Mouse (Mus musculus) stomach, embryonic 14.5 days (tissue): ENCODE measurements around the gene Sfpq. TPM values are rescaled to one million over a fixed set of nuclear protein-coding genes. Genes with fewer than 3 reads are reported as not detected.
A peak's percentile ranks its signal among the peaks of the same experiment; 100 is the strongest.

Experiments
- ATAC-seq: fragments of 200-750 bp; cut with Nextera tagmentation; 2 replicates; pipeline ENCODE4 v1.8.0; 2017; ENCODE audit warnings: low read depth, moderate TSS enrichment; ENCODE audit not compliant: insufficient number of reproducible peaks, insufficient read depth, low FRiP score
- H3K27ac ChIP-seq: fragments of 300-500 bp; sonication (generic); 2 replicates; pipeline ENCODE4 v1.5.1; 2014; ENCODE audit warnings: mild to moderate bottlenecking, low read length, moderate library complexity, mixed read lengths
- H3K27me3 ChIP-seq: fragments of 300-500 bp; sonication (generic); 2 replicates; pipeline ENCODE4 v1.6.1; 2014; ENCODE audit warnings: low read length, control low read depth, mixed read lengths; ENCODE audit not compliant: control insufficient read depth, insufficient read depth
- H3K36me3 ChIP-seq: fragments of 300-500 bp; sonication (generic); 2 replicates; pipeline ENCODE4 v1.6.1; 2014; ENCODE audit warnings: mild to moderate bottlenecking, control low read depth, low read length, moderate library complexity, mixed read lengths; ENCODE audit not compliant: control insufficient read depth, insufficient read depth
- H3K4me1 ChIP-seq: fragments of 300-500 bp; sonication (generic); 2 replicates; pipeline ENCODE4 v1.6.1; 2014; ENCODE audit warnings: low read length, control low read depth, mixed read lengths; ENCODE audit not compliant: control insufficient read depth, insufficient read depth
- H3K4me2 ChIP-seq: fragments of 300-500 bp; sonication (generic); replicated peaks from 2 replicates; pipeline ENCODE4 v1.6.1; 2014; ENCODE audit warnings: low read depth, low read length, control low read depth
- H3K4me3 ChIP-seq: fragments of 300-500 bp; sonication (generic); 2 replicates; pipeline ENCODE4 v1.5.1; 2014; ENCODE audit warnings: low read depth, low read length, control low read depth
- H3K9ac ChIP-seq: fragments of 300-500 bp; sonication (generic); replicated peaks from 2 replicates; pipeline ENCODE4 v1.6.1; 2014; ENCODE audit warnings: low read depth, mild to moderate bottlenecking, control low read depth, low read length, moderate library complexity, mixed read lengths
- H3K9me3 ChIP-seq: fragments of 300-500 bp; sonication (generic); 2 replicates; pipeline ENCODE4 v1.6.1; 2016; ENCODE audit warnings: low read depth, low read length, control low read depth; ENCODE audit not compliant: control insufficient read depth
- WGBS: fragments of 180-500 bp; shearing (Covaris S2); extraction: QIAGEN DNeasy Blood & Tissue Kit; methylation state at CpG from one replicate; pipeline ENCODE4 v1.1.7; 2014; 5-methylcytosine and 5-hydroxymethylcytosine counted together
- polyA plus RNA-seq: library from polyadenylated mRNA; unstranded; fragments of >200 nt; fragmentation: Nextera tagmentation; extraction: Ambion mirVana; gene quantifications from 2 replicates; pipeline ENCODE4 v1.2.1, GENCODE M21; 2014

Gene Sfpq
- polyA plus RNA-seq, 1 experiment from 2014 or later, result 128 TPM

- Histone ChIP-seq H3K36me3 (no peaks in the 10 kb centered on the region), H3K27ac (no peak overlapping the region), H3K4me3 (no peak overlapping the region), H3K27me3 (no peaks in the 10 kb centered on the region), H3K9ac (no peak overlapping the region), H3K9me3 (no peaks in the 10 kb centered on the region), H3K4me1 (peaks cover 4% of the 10 kb centered on the region; the same call in 1 of the 2 replicates), H3K4me2 (no peak overlapping the region)
- WGBS, result 56% methylated on average over 1 of the region's 1 CpGs
- no peak for ATAC-seq
Measured at GRCm38 (mm10) chr4:127074915-127075314, 53.8 kb downstream of the Sfpq start.

DNA sequence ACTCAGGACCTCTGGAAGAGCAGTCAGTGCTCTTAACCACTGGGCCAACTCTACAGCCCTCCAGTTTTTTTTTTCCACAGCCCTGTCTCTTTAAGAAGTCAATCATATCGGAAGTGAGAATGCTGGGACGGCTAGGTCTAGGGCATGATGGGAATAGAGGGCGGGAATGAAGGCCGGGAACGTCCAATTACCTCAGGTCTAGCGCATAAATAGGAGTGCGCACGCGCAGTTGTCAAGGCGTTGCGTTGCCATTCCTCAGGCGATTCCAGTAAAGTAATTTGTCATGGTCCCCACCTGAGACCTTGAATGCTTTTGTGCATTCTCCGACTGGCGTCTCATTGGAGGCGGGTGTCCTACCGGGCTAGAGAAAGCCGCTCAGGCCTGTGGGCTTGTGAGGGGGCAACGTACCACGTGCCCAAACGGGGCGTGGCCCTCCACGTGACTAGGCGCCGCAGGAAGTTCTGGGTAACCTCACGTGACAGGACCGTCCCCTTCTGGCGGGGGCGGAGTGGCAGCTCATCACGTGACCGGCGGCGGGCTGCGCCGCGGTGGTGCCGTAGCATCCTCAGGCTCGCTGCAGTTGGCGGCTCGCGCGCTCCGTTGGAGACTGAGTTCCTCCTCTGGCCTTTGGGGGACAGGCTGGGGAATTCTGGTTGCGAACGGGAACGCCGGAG, 55.9 kb downstream of the Sfpq start, which contains the start of gene Zmym6:
TSS of gene Zmym6 (plus strand) at position 509 of the 674 bp plus-strand sequence.
- no peaks in the 10 kb centered on the region for H3K9me3 ChIP-seq
- no peaks in the 10 kb centered on the region for H3K36me3 ChIP-seq
- H3K4me3 ChIP-seq, result peak within 1 kb of the TSS; percentile 58
- peak within 1 kb of the TSS; percentile 58 for H3K9ac ChIP-seq
- WGBS, result under 1% methylated on average over 46 of the region's 46 CpGs
- peaks cover 4% of the 10 kb centered on the region; the same call in 1 of the 2 replicates for H3K4me1 ChIP-seq
- peak; percentile 98 for ATAC-seq
- H3K4me2 ChIP-seq, result peak within 1 kb of the TSS; percentile 69
- no peaks in the 10 kb centered on the region for H3K27me3 ChIP-seq
- H3K27ac ChIP-seq, result peak within 1 kb of the TSS; percentile 90

- H3K36me3 ChIP-seq, result no peaks in the 10 kb centered on the region
- 36% methylated on average over 1 of the region's 1 CpGs for WGBS
- H3K27me3 ChIP-seq, result no peaks in the 10 kb centered on the region
- H3K9me3 ChIP-seq, result no peaks in the 10 kb centered on the region
- no peak overlapping the region for H3K27ac ChIP-seq
- H3K9ac ChIP-seq, result no peak overlapping the region
- no peak for ATAC-seq
- no peak overlapping the region for H3K4me3 ChIP-seq
- no peak overlapping the region for H3K4me2 ChIP-seq
- H3K4me1 ChIP-seq, result peaks cover 4% of the 10 kb centered on the region; the same call in 1 of the 2 replicates
Measured at GRCm38 (mm10) chr4:127080806-127081205, 59.7 kb downstream of the Sfpq start.

- Histone ChIP-seq H3K4me1 (peaks cover under 1% of the 10 kb centered on the region; the same call in 1 of the 2 replicates), H3K4me2 (no peak overlapping the region), H3K4me3 (no peak overlapping the region), H3K27ac (no peak overlapping the region), H3K36me3 (no peaks in the 10 kb centered on the region), H3K9me3 (no peaks in the 10 kb centered on the region), H3K27me3 (no peaks in the 10 kb centered on the region), H3K9ac (no peak overlapping the region)
- WGBS, result 85% methylated on average over 2 of the region's 2 CpGs
- ATAC-seq, result no peak
Measured at GRCm38 (mm10) chr4:127083131-127083530, 62.0 kb downstream of the Sfpq start.

GRCm38 (mm10) chr4:127085761-127086160, 64.6 kb downstream of the Sfpq start:
- Histone ChIP-seq H3K9me3 (no peaks in the 10 kb centered on the region), H3K4me1 (no peaks in the 10 kb centered on the region), H3K36me3 (peaks cover 5% of the 10 kb centered on the region; the same call in 1 of the 2 replicates), H3K27me3 (no peaks in the 10 kb centered on the region), H3K27ac (no peak overlapping the region), H3K9ac (no peak overlapping the region), H3K4me3 (no peak overlapping the region), H3K4me2 (no peak overlapping the region)
- 85% methylated on average over 1 of the region's 1 CpGs for WGBS
- no peak for ATAC-seq

Other genes starting within 250 kb of the Sfpq start
- 28.9 and 34.7 TPM in 2 replicates for gene Zmym4, start 53.2 kb upstream of the Sfpq start, polyA plus RNA-seq
- 19.5 and 25.5 TPM in 2 replicates for gene Zmym1, start 39.8 kb downstream of the Sfpq start, polyA plus RNA-seq
- 26.8 and 30.0 TPM in 2 replicates for gene Zmym6, start 56.1 kb downstream of the Sfpq start, polyA plus RNA-seq
- gene Tmem35b, start 102.4 kb downstream of the Sfpq start, polyA plus RNA-seq, result 19.4 and 19.6 TPM in 2 replicates
- 1.5 TPM in 2 replicates for gene Dlgap3, start 147.9 kb downstream of the Sfpq start, polyA plus RNA-seq
- gene Smim12, start 222.5 kb downstream of the Sfpq start, polyA plus RNA-seq, result 55.4 and 55.6 TPM in 2 replicates